Mouse (Mus musculus) cerebellum, postnatal 36 days (tissue): ENCODE results near the gene Lrig1.

Source experiments
- DNase-seq, 2 experiments: peaks; one replicate each; pipeline ENCODE4 v3.0.0; 2021 to 2022; ENCODE audit warnings: mixed read lengths in 2 of 2

Gene Lrig1

DNA sequence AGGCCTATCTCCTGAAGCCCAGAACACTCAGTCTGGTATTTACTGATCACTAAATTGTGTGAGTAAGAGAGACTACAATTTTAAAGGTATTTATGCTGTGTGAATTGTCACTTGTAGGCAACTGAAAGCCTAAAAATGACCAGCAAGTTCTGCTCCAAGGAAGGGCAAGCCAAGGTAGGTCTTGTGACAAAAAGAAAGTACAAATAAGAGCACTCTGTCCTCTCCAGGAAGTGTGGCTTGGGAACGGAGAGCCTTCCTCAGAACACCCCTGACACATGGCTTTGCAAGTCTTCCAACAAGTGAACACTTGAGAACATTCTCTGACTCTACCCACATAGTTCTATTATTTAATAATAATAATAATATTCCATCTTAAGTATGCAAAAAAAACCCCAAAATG, 2.5 kb downstream of the Lrig1 start:
- DNase-seq = no peak

DNA sequence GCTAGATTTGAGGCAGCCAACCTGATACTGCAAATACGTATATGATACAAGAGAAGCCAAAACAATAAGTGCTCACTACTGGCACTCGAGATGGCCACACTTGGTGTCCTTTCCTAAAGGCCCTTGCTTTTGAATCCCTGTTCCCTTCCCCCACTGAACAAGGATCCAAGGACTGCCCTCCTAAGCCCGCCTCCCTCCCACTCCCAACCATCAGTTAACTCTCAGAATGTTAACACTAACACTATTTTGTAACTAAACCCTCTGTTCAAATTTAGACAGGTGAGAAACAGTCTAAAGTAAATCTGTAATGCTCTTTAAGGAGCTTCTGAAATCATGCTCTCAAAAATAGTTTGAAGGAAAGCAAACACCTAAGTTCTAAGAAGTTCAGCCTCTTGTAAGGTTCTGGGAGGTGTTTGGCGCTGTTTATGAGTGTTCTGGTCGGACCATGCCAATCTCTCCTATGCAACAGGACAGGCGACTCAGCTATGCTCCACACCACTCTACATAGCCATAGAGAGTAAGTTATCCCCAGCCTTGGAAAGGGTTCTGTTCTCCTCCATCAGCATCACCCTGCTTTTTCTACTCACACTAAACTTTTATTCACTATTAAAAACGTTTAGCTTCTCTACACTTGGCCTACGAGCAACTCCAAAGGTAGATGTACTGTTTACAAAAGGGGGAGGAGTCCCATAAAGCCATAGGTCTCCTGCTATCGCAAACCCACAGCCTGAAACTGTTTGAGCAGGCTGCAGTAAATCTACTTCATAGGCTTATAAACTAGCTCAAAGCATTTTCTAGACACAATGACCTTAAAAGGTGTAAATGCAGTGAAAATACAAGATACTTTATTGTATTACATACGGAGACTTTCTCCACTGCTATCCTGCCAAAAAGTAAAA, 3.5 kb downstream of the Lrig1 start:
- DNase-seq = no peak

DNA sequence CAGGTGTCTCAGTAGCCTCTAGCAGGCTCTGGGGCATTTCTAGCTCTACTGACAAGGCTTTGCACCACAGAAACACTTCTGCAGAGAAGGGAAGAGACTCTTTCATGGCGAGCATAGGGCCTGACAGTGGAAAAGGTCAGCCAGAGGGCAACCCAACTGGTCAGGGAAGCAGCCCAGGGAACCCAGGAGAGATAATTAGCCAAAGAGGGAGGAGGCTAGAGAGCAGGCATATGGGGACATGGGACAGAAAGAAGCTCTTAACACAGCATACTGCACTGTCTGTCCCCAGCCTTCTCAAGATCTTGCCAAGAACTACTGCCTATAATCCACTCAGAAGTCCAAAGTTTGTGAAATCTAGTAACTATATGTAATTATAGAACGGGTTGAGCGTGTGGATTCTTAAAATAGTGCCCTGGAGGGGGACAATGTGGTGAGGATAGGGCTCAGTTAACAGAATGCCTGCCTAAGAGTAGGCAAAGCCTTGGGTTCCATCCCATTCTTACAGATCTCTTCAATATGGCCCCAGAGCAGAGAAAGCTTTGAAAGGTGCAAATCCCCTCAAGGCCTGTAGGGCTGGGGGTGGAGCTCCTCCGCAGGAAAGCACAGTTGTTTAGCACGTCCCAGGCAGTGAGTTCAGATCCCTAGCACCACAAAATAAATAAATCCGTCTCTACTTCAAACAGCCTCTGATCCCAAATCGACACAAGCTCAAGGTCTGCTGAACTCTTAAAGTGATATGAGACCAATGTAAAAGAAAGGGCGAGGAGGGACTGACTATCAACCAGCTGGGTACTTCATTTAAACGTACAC, 4.6 kb downstream of the Lrig1 start:
- no peak for DNase-seq

DNA sequence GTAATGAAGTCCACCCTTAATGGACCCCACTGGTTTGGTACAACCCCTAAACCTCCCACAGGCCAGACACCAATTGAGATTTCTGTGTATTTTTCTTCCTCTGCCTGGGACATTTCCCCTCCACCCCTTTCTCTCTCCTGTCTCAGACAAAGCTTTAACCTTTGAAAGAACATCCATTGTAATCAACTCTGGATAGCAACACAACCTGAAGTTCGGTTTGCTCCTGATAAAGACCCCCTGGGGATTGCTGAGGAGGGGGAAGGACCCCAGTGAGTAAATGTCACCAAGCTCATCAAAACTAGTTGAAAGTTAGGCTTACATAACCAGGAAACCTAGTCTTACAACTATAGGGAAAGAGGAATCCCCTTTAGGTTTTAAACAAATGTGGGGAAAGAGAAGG, 5.5 kb downstream of the Lrig1 start:
- no peak for DNase-seq

DNA sequence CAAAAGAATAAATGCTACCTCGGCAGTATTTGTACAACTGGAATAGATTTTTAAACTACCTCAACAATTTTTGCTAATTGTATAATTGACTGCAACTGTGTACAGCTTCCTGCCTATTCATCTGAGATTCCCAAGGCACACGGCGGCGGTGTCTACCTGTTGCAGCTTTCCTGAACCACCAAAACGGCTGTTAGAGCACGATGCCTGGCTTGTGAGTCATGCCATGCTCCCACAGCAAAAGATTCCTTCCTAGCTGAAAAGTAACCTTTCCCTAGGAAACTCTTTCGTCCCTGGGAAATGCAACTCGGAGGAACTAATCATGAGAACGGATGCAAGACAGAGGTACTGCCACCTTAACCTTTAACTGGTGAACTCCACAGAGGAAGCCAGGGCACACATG, 6.9 kb downstream of the Lrig1 start:
- DNase-seq = no peak

DNA sequence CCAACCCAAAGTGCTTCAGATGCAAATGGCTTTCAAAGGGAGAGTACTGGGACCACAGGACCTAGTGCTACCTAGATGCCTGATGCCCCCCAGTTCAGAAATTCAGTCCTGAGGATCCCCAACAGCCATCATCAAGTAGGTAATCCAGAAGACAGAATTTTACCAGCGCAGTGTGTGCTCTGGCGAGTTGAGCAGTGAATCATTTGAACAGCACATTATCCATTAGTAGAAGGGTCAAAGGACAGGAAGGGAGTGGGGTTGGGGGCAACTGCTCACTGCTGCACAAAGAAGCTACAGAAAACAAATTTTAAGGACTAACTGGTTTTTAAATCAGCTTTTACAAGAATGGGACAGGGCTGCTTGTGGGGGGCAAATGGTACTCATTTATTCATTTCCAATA, 8.0 kb downstream of the Lrig1 start:
- no peak for DNase-seq

DNA sequence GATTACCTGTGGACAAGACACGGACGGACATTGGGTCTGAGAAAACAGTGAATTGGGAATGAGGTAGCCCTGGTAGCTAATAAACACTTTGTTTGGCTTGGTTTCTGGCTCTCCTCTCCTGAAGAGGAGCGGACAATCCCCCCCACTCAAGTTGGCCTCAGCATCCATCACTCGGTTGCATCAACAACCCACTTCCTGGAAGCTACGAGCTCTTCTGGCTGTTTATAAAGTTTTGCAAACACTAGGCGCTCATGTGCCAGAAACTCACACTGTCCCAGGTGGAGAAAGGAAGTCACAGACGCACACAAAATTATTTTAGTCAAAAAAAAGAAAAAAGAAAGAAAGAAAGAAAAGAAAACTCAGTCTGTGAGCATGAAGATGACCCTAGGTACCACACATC, 9.7 kb downstream of the Lrig1 start:
- no peak for DNase-seq

DNA sequence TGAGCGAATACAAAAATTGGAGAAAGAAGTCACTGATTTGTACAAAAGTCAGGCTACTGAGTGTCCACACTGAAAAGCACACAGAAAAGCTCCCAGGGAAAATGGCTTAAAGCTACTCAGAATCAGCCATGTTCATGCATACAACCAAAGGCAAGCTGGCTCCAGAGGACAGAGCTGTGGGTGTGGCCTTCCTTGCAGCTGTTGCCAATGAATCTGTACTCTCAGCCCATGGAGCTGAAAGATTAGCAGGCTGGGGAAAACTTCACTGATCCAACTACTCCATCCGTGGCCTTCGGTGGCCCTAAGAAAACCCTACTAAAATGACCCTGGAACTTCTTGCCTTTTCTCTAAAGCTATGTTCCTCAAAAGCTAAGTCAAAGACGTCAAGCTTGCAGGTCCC, 11.2 kb downstream of the Lrig1 start:
- no peak for DNase-seq

DNA sequence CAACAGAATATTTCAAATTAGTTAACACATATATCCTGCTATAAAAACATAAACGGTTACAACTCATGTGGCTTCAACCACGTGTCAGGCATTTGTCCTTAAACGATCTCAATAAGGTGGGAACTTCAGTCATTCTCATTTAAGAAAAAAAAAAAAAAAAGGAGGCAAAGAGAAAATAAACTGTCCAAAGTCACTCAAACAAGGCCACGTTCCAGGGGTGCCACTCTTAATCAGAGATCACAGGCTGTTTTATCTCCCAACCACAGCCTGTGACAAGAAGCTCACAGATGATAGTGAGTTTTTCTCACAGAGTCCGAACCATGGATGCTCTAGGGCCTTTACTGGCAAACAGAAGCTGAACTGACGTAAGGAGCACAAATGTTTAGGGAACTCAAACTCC, 13.9 kb downstream of the Lrig1 start:
- DNase-seq = no peak

DNA sequence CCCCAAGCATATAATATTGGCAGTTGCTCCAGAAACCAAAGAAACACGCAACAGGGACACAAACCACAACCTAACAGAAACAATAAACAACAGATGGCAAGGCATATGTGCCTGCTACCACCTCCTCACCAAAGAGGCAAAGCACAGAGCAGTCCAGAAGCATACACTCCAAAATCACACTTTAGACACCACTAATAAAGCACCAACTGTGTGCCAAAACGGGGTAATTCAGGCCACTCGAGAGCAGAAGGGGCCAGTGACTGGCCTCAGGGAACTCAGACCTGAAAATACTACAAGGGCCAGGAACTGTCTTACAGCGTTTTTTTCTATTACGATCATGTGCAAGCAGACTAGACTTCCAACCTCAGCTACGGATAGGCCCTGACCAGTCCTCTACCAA, 14.3 kb downstream of the Lrig1 start:
- peak; percentile 44 to 59 for DNase-seq

DNA sequence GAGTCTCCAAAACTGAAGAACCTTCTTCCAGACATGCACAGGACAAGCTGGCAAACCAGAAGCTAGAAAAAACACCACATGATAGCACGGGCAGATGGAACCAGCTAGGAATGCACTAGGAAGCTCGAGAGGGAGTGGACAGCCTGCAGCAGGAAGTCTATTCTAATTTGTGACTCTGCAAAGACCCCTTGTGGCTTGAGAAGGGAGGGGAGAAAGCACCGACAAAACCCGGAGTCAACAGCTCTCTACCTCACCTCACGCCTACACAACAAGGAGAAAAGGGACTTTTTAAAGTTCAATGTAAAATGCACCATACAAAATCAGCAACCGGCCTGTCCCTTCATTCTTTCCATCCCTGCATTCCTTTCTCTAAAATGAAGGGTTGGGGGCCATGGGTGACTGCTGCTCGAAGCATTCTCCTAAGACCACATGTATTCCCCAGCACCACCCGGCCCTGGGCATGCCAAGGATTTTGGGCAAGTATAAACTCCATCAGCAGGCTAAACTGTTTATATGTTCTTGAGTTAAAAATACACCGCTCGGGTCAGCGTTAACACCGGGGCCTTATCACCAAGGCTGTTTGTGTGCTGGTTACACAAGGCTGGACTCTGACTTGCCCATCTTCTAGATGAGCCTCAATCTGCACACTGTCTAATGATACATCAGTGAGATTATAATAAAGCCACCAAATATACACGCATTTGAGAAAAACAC, 15.0 kb downstream of the Lrig1 start:
- DNase-seq = peak; percentile 31 to 53

DNA sequence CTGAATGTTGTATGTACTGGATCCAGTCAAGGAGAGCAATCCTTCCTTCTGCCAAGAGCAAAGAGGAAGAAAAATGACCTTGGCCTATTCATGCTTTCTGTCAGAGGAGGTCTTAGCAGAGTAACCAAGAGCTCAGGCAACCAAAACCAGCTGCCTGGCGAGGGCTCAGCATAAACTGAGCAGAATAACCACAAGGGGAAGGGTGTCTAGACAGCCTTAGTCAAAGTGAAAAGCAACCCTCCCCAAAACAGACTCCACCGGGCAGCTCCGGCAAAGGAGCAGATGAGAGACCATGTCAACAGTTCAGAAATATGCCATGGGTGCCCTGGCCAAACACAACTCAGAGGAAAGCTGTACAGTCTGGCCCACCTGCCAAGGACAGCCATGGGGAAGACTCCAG, 16.3 kb downstream of the Lrig1 start:
- DNase-seq = no peak

DNA sequence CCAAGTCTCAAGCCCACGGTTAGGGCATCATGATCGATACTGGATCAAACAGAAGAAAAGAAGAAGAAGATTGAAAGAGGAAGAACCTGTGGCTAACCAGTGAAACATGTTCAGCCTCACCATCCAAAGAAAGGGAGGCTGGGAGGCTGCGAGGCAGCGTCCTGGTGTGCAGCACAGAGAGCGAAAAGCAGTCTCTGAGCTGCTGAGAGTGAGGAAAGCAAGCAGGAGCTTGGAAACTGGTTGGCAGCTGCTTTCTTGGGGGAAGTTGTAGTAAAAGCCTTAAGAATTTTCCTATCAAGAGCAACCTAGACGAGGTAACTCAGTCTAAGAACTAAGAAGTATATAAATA, 17.7 kb downstream of the Lrig1 start:
- no peak for DNase-seq

DNA sequence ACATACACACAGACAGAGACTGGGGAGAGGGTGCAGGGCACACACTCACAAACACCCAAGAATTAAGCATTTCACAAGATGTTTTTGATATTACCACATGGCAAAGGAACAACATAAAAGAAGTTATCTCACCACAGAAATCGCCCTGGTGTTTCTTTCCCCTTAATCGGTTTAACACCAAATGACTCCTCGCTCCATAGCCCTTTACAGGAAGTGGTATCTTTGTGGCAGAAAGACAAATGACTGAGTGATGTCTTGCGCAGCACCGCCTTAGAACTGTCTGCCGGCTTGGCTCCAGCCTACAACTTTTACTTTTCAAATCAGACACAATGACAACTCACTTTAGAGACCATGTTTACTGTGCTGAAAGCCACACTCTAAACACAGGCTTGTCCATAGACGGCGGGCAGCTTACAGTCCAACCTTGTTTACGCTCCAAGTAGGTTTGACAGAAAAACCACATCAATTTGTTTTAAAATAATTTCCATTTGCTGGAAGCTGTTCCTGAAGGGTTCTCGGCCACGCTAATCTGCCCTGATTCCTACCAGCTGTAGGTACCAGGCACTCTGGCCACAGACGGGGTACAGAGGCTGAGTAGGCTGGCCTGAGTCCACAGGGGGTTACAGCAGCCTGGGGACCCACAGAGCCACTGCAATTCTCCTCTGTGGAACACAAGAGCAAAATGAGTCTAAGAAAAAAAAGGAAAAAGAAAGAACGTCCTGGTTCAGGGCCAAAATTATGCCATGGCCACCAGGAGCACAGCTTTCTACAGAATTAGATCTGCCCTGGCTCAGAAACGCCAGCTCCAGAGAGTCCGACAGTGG, 18.3 kb downstream of the Lrig1 start:
- no peak for DNase-seq

DNA sequence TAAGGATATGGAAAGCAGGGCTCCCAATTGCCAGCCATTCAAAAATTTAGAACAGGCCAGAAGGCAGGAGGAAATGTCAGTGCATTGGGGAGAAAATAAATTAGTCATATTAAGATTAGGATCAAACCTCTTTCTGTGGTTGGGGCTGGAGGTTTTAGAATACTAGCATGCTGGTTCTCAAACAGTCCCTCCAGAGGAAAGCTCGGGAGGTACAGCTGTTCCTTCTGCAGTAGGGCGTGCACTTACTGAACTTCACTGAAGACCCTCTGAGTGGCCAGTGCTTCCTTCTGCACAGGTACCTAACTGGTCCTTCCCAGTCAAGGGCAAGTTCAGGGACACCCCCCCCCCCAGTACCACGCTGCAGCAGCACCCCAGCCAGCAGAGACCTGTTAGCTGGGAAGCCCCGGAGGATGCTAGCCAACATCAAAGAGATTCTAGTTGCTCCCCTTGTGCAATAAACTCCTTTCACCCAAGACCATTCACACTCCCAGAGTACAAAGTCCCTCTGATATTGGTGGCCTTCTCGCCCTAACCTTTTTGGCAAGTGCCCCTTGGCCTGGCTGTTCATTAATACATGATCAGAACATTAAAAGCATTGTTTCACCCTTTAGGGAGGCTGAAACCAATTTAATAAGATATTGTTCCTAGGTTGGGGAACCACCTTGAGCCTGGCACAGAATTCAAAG, 19.1 kb downstream of the Lrig1 start:
- DNase-seq = no peak

DNA sequence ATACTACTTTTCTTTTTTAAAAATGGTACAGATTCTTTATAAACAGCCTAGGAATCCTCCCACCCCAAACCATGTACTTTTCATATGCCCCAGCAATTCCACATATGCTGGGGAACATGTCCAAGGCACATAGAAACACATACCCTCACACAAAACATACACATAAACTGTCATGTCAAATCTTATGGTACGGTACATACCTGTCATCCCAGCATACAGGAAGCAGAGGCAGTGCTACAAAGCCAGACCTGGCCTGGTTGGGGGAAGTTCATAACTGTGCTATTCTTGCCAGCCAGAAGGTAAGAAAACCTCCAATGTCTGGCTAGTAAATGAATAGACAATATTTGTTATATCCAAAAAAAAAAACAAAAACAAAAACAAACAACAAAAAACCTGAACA, 20.7 kb downstream of the Lrig1 start:
- no peak for DNase-seq

DNA sequence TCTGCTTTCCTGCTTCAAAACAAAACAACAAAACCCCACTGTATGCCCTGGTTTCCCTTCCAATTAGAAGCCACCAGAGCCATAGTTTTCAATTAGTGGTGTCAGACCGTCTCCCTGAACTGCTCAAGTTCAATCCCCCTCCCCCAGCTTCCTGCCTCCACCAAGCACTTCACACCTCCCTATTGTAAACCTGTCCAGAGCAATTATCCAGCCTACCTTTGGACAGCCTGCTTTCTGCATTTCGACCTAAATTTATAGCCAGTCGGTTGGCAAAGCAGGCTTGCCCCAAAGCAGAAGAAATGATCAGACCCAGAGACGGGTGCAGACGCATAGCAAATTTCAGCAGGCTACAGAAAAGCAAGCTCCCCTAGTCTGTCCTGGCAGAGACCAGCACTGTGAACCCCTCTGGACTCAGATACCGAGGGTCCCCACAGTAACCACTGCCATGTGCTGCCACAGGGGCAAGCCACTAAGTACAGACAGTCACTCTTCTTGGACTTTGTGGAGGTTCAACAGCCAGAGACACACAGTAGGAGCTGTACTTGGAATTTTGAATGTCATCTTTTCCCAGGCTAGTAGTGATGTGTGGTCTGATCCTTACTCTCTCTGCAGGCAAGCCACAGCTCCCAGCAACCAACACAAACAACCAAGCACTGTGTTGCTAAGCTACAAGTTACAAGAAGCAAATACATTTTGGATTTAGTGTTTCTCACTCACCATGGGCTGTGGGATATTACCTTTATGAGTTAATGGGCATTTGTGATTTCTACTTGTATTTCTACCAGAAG, 21.4 kb downstream of the Lrig1 start:
- DNase-seq = no peak

DNA sequence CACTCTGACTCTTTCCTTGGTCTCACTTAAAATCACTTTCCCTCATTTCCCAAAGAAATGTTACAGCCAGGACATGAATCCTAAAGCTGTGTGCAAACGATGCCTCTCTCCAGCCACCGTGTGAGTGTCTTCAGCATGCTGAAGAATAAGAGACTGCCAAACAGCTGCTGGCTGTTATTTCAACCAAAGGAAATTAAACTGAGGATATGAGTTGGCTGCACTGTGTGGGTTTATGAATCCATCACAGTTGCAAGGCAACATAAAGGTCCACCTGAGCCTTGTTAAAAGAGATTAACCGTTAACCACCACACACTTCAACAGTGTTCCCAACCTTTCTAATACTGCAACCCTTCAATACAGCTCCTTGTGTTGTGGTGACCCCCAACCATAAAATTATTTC, 22.5 kb downstream of the Lrig1 start:
- no peak for DNase-seq

DNA sequence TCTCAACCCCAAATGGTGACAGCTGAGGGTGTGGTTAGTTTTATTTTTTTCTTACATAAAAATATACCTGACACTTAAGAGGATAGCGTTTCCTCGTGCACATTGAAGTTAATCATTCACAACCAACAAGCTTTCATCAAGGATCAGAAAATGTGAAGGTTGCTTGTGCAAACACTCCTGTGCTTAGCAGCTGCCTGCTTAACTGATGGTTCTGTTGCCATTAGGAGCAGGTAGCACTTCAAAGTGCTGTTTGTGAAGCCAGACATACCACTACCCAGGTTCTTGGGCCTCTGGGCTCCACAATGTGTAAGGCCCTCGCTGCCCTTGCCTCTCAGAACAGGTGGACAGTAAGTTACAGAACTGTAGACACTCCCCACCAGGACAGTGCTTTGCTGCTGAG, 23.1 kb downstream of the Lrig1 start:
- no peak for DNase-seq

DNA sequence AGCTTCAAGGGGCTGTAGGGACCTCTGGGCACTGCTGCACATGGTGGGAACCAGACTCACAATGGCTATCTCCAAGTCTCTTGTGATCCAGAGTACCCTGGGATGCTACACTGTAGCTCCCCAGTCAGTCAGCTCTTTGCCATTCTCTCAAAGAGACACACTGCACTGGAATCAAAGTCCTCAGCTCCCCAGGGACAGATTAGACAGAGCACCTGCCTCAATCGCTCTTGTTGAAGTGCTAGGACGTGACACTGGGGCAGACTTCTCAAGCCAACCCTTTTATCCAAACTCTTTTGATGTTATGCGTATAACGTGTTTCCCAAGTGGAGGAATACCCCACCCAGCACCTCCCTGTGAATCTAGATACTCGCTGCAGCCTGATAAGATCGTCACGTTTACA, 23.7 kb downstream of the Lrig1 start:
- DNase-seq = no peak

DNA sequence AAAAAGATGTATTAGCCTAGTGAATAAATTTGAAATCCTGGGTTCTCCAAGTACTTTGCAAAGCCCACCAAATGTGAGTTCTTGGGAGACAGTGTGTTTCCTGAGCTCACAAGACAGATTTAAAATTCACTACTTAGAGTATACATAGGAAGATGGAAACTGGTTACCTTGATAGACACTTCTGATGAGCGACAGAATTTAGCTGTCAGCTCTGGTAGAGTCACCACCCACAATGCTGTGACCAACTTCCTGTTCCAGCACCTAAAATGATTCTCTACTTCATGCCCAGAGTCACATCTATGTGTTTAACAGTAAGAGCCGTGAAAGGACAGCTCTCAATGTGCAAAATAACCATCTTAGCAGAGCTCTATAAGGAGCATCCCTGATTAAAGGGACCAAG, 27.5 kb downstream of the Lrig1 start:
- no peak for DNase-seq
